Mouse (Mus musculus) cerebellum, adult (tissue): ENCODE results near the gene Ap4m1.
"Not testable (repeated sequence)": the region's sequence is repeated elsewhere in the genome, so short reads cannot be mapped to it uniquely, and the experiment has no call there.

Experiments
- ATAC-seq: cut with Nextera tagmentation; 2 replicates; pipeline ENCODE4 v1.9.2; 2017; ENCODE audit warnings: mild to moderate bottlenecking, moderate library complexity, mixed read lengths; ENCODE audit not compliant: insufficient number of reproducible peaks, low FRiP score, low TSS enrichment

Ap4m1 gene

GRCm38 (mm10) chr5:138194755-138195345, 23.0 kb downstream of the Ap4m1 start:
- ATAC-seq: peak; percentile 47; the same call in 1 of the 2 replicates

- no peak for ATAC-seq
These were observed 23.7 kb downstream of the Ap4m1 start for GRCm38 (mm10) chr5:138195463-138195862.

GRCm38 (mm10) chr5:138199576-138199975, 27.8 kb downstream of the Ap4m1 start:
- no peak for ATAC-seq

- ATAC-seq: no peak
These were observed 30.3 kb downstream of the Ap4m1 start for GRCm38 (mm10) chr5:138202086-138202485.

GRCm38 (mm10) chr5:138207253-138207652, 35.5 kb downstream of the Ap4m1 start:
- no peak for ATAC-seq

DNA sequence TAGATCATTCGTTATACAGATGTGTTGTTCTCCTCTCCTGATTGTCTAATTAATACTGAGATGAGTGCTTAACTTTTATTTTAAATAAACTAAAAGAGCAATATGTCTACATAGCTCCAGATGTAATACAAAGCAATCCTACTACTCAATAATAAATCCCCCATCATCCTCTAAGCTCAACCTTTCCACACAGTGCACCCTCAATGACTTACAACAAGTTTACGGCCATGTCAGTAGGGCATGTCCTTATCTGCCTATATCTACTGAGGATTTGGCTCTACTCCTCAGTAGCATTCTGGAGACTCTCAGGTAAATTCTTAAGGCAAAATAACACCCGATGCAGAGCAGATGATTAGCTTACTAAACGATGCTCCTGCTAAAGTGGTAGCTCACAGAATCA, 36.1 kb downstream of the Ap4m1 start:
- ATAC-seq: no peak

DNA sequence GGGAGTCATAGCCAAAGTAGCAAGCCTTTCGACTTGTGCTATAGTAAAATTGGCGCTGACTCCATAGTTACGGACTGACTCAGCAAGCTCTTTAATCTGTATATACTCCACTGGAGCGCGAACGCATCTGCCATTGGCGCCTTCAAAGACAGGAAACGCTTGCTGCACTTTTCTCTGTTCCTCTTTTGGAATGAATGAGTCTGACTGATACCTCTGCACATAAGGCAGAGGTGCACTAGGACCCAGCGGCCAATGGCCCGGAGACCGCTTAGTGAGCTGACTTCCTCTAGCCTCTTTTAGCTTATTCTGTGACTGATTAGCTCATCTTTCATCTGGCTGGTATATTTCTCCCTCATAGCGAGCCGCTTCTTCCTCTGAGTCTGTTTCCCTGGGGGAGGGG, 44.8 kb downstream of the Ap4m1 start:
- ATAC-seq: not testable (repeated sequence)

DNA sequence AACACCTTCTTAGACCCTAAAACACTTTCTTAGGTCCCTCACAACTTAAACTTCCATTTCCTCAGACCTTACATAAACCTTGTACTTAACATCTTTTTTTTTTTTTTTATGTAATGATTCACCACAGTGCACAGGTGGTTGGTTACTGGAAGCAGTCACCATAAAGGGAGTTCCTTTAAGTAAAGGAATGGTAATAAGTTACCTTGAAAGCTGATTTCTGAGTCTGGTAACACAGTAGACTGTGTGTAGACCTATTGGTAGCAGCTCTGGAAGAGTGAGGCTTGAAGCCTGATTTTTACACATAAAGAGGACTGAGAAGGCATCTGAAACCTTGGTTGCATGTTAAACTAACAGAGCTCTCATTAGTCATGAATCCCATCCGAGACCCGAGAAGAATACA, 48.1 kb downstream of the Ap4m1 start:
- no peak for ATAC-seq

DNA sequence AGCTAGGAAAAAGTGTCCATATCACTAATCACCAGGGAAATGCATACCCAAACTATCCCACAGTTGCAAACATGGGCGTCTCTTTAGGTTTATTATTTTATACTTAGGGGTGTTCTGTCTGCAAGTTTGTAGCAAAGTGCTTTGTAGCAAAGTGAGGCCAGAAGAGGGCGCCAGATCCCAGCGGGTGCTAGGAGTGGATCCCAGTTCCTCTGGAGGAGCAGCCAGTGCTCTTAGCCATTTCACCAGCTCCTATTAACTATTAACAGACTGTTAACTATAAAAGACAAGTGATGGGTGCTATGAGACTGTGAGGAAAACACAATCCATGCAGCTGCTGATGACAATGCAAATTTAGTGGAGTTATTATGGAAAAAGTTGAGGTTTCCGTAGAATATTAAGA, 50.3 kb downstream of the Ap4m1 start:
- no peak for ATAC-seq

- no peak for ATAC-seq
These were observed 51.5 kb downstream of the Ap4m1 start for GRCm38 (mm10) chr5:138223287-138223686.

GRCm38 (mm10) chr5:138225700-138226099, 53.9 kb downstream of the Ap4m1 start, which contains the start of gene Nxpe5:
Gene Nxpe5 (plus strand): TSS chr5:138225898.
- ATAC-seq: no peak

- ATAC-seq: no peak
These were observed 54.7 kb downstream of the Ap4m1 start for GRCm38 (mm10) chr5:138226491-138226890.

- ATAC-seq: no peak
These were observed 55.6 kb downstream of the Ap4m1 start for GRCm38 (mm10) chr5:138227367-138227766.

DNA sequence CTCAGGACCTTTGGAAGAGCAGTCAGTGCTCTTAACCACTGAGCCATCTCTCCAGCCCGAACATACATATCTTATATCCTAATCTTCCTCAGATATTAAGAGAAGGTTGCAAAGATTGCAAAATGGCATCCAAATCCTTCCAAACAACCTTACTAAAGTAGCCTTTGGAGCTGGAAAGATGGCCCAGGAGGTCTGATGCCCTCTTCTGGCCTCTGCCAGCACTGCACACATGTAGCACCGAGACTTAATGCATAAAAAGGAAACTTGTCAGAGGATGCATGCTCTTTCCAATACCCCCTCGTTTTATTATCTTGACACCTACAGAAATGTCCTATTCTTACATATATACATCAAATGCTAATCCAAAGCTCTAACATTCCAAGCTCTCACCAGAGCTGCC, 56.2 kb downstream of the Ap4m1 start:
- no peak for ATAC-seq

- no peak for ATAC-seq
These were observed 57.7 kb downstream of the Ap4m1 start for GRCm38 (mm10) chr5:138229511-138229910.
